In genomic region chr5:130023067-130023766, GRCm38 (mm10) we compare ENCODE assay signal across 8 mouse cellular contexts. TPM values are rescaled to one million over a fixed set of nuclear protein-coding genes. Genes with fewer than 3 reads are reported as not detected.
A peak's percentile ranks its signal among the peaks of the same experiment; 100 is the strongest.
DNase-seq lines count a peak whose midpoint lies in the region; ATAC-seq and TF ChIP-seq lines count a peak whose summit lies in the region.

No protein-coding gene starts in this region.

- intact Hi-C loops in gastrocnemius, postnatal 14 days (cut with DNase I; ENCODE audit: low total_unique reads): no loop called here
- intact Hi-C loops in left cerebral cortex, postnatal 25 days (cut with DNase I): loop anchor here (5.0 kb wide), 1 partner anchor 139 kb away; no protein-coding TSS in a partner anchor

- no peak for DNase-seq in liver, adult 2 months (ENCODE audit: extremely low read depth, low read depth, low spot score)
- DNase-seq in liver: no peak
- no peak for DNase-seq in gastrocnemius, postnatal 14 days
- no peak for DNase-seq in left cerebral cortex, postnatal 25 days (ENCODE audit: low spot score in 2 of 2)
- no peak for DNase-seq in layer of hippocampus, adult 8-10 months (ENCODE audit: low spot score in 2 of 2)

- TF ChIP-seq POLR2A in liver, adult 2 months (IDR thresholded peaks at IDR 0.05; ENCODE audit: extremely low read depth, insufficient read depth, low read length): no peak

- no peak for TF ChIP-seq CTCF in liver, adult 2 months (IDR thresholded peaks at IDR 0.05; ENCODE audit: low read depth, low read length)

- peak overlapping the region; percentile 90 for H3K4me3 ChIP-seq in liver, adult 2 months (ENCODE audit: insufficient read depth, low read depth, low read length)
- 0 out of 2 replicates have a peak overlapping the region, but pooled peaks have one; percentile 58 for H3K4me3 ChIP-seq in embryonic facial prominence, embryonic 12.5 days
- H3K4me3 ChIP-seq in intestine, embryonic 16.5 days (ENCODE audit: low read length): peak overlapping the region; percentile 63
- peak overlapping the region; percentile 50 for H3K4me3 ChIP-seq in neural tube, embryonic 14.5 days (ENCODE audit: low read depth, low read length)

- H3K4me2 ChIP-seq in embryonic facial prominence, embryonic 12.5 days (replicated peaks): peak overlapping the region; percentile 86
- peak overlapping the region; percentile 62 for H3K4me2 ChIP-seq in intestine, embryonic 16.5 days (ENCODE audit: low read depth, low read length)
- H3K4me2 ChIP-seq in neural tube, embryonic 14.5 days (ENCODE audit: low read depth, low read length): peak overlapping the region; percentile 73

- ATAC-seq in embryonic facial prominence, embryonic 12.5 days (ENCODE audit: insufficient number of reproducible peaks, insufficient read depth, low FRiP score, low TSS enrichment): no peak
- ATAC-seq in intestine, embryonic 16.5 days: no peak
- ATAC-seq in neural tube, embryonic 14.5 days (ENCODE audit: low read depth): no peak

- 18% methylated on average over 12 of the region's 12 CpGs for WGBS in liver, adult 2 months
- WGBS in embryonic facial prominence, embryonic 12.5 days: 40% methylated on average over 12 of the region's 12 CpGs
- 37% methylated on average over 12 of the region's 12 CpGs for WGBS in intestine, embryonic 16.5 days
- 43% methylated on average over 12 of the region's 12 CpGs for WGBS in neural tube, embryonic 14.5 days

- peaks cover 9% of the 10 kb centered on the region; the same call in 1 of the 2 replicates for H3K79me2 ChIP-seq in liver, adult 2 months (ENCODE audit: control insufficient read depth, insufficient read depth, low read length)

- no peaks in the 10 kb centered on the region for H3K27me3 ChIP-seq in liver, adult 2 months (ENCODE audit: control insufficient read depth, insufficient read depth, low read length)
- no peaks in the 10 kb centered on the region for H3K27me3 ChIP-seq in embryonic facial prominence, embryonic 12.5 days
- no peaks in the 10 kb centered on the region for H3K27me3 ChIP-seq in intestine, embryonic 16.5 days (replicated peaks; ENCODE audit: control insufficient read depth, insufficient read depth, low read length)
- H3K27me3 ChIP-seq in neural tube, embryonic 14.5 days (ENCODE audit: control insufficient read depth, insufficient read depth, low read length): no peaks in the 10 kb centered on the region

- H3K4me1 ChIP-seq in liver, adult 2 months (ENCODE audit: control insufficient read depth, insufficient read depth, low read length): peaks cover 16% of the 10 kb centered on the region
- H3K4me1 ChIP-seq in embryonic facial prominence, embryonic 12.5 days: peaks cover 7% of the 10 kb centered on the region; the same call in 1 of the 2 replicates
- H3K4me1 ChIP-seq in intestine, embryonic 16.5 days (ENCODE audit: control insufficient read depth, insufficient read depth, low read length): peaks cover 6% of the 10 kb centered on the region; the same call in 1 of the 2 replicates
- H3K4me1 ChIP-seq in neural tube, embryonic 14.5 days (ENCODE audit: control insufficient read depth, insufficient read depth, low read length): no peaks in the 10 kb centered on the region

- H3K36me3 ChIP-seq in liver, adult 2 months (ENCODE audit: control insufficient read depth, insufficient read depth, low read length): peaks cover 24% of the 10 kb centered on the region
- no peaks in the 10 kb centered on the region for H3K36me3 ChIP-seq in embryonic facial prominence, embryonic 12.5 days
- no peaks in the 10 kb centered on the region for H3K36me3 ChIP-seq in intestine, embryonic 16.5 days (ENCODE audit: control insufficient read depth, insufficient read depth, low read length)
- no peaks in the 10 kb centered on the region for H3K36me3 ChIP-seq in neural tube, embryonic 14.5 days (ENCODE audit: control insufficient read depth, insufficient read depth, low read length)

- peak overlapping the region; percentile 82 for H3K9ac ChIP-seq in liver, adult 2 months (ENCODE audit: low read depth, low read length)
- peak overlapping the region; percentile 60; the same call in 1 of the 2 replicates for H3K9ac ChIP-seq in embryonic facial prominence, embryonic 12.5 days
- peak overlapping the region; percentile 53 for H3K9ac ChIP-seq in intestine, embryonic 16.5 days (ENCODE audit: low read depth, low read length)
- H3K9ac ChIP-seq in neural tube, embryonic 14.5 days (replicated peaks; ENCODE audit: low read depth, low read length): 0 out of 2 replicates have a peak overlapping the region, but pooled peaks have one; percentile 34

- no peaks in the 10 kb centered on the region for H3K9me3 ChIP-seq in embryonic facial prominence, embryonic 12.5 days
- H3K9me3 ChIP-seq in intestine, embryonic 16.5 days (ENCODE audit: control insufficient read depth, low read length): no peaks in the 10 kb centered on the region
- no peaks in the 10 kb centered on the region for H3K9me3 ChIP-seq in neural tube, embryonic 14.5 days (ENCODE audit: control insufficient read depth, low read length)

- H3K27ac ChIP-seq in liver, adult 2 months (replicated peaks; ENCODE audit: insufficient read depth, low read depth, low read length): peak overlapping the region; percentile 94
- H3K27ac ChIP-seq in embryonic facial prominence, embryonic 12.5 days: no peak overlapping the region
- H3K27ac ChIP-seq in intestine, embryonic 16.5 days (ENCODE audit: low read length): no peak overlapping the region
- H3K27ac ChIP-seq in neural tube, embryonic 14.5 days (ENCODE audit: low read depth, low read length): no peak overlapping the region

RNA-seq across cellular contexts. Expression of gene Asl, which starts 5.8 kb away (rescaled TPM):
- 683 and 898 TPM in 2 replicates for total RNA-seq in liver, adult 2 months (2014; rRNA removed)
- polyA plus RNA-seq in liver, adult 2 months (2012; rRNA removed): 622 and 696 TPM in 2 replicates
- polyA plus RNA-seq in embryonic facial prominence, embryonic 12.5 days (2016; fragmentation: Nextera tagmentation; extraction: Ambion mirVana): 24.0 and 26.7 TPM in 2 replicates
- 74.1 and 89.4 TPM in 2 replicates for polyA plus RNA-seq in intestine, embryonic 16.5 days (2015; fragmentation: Nextera tagmentation; extraction: Ambion mirVana)
- polyA plus RNA-seq in neural tube, embryonic 14.5 days (2014; fragmentation: Nextera tagmentation; extraction: Ambion mirVana): 41.1 and 44.6 TPM in 2 replicates
- 10 to 100 TPM; 12.5 to 15.8 TPM for total RNA-seq in gastrocnemius, postnatal 14 days (2021)
- 10 to 100 TPM; 18.8 to 19.0 TPM for total RNA-seq in left cerebral cortex, postnatal 25 days (2021)
- 10 to 100 TPM; 18.9 to 38.2 (median 26.3) TPM for total RNA-seq in layer of hippocampus, adult 8-10 months (2022)

RNA-seq across cellular contexts. Expression of gene Crcp, which starts 5.9 kb away (rescaled TPM):
- 27.8 and 33.6 TPM in 2 replicates for total RNA-seq in liver, adult 2 months (2014; rRNA removed)
- polyA plus RNA-seq in liver, adult 2 months (2012; rRNA removed): 11.8 and 14.7 TPM in 2 replicates
- polyA plus RNA-seq in embryonic facial prominence, embryonic 12.5 days (2016; fragmentation: Nextera tagmentation; extraction: Ambion mirVana): 42.0 and 42.9 TPM in 2 replicates
- 37.2 and 38.7 TPM in 2 replicates for polyA plus RNA-seq in intestine, embryonic 16.5 days (2015; fragmentation: Nextera tagmentation; extraction: Ambion mirVana)
- 46.0 and 51.9 TPM in 2 replicates for polyA plus RNA-seq in neural tube, embryonic 14.5 days (2014; fragmentation: Nextera tagmentation; extraction: Ambion mirVana)
- total RNA-seq in gastrocnemius, postnatal 14 days (2021): 10 to 100 TPM; 11.1 to 12.6 TPM
- 10 to 100 TPM; 29.7 to 30.7 TPM for total RNA-seq in left cerebral cortex, postnatal 25 days (2021)
- 10 to 100 TPM; 31.8 to 38.2 (median 35.6) TPM for total RNA-seq in layer of hippocampus, adult 8-10 months (2022)

RNA-seq across cellular contexts. Expression of gene Gusb, which starts 20.4 kb away (rescaled TPM):
- 13.6 and 21.1 TPM in 2 replicates for total RNA-seq in liver, adult 2 months (2014; rRNA removed)
- 17.6 and 18.6 TPM in 2 replicates for polyA plus RNA-seq in liver, adult 2 months (2012; rRNA removed)
- 35.4 and 35.9 TPM in 2 replicates for polyA plus RNA-seq in embryonic facial prominence, embryonic 12.5 days (2016; fragmentation: Nextera tagmentation; extraction: Ambion mirVana)
- 110 and 131 TPM in 2 replicates for polyA plus RNA-seq in intestine, embryonic 16.5 days (2015; fragmentation: Nextera tagmentation; extraction: Ambion mirVana)
- 32.7 and 38.0 TPM in 2 replicates for polyA plus RNA-seq in neural tube, embryonic 14.5 days (2014; fragmentation: Nextera tagmentation; extraction: Ambion mirVana)
- total RNA-seq in gastrocnemius, postnatal 14 days (2021): 10 to 100 TPM; 10.6 to 13.4 TPM
- total RNA-seq in left cerebral cortex, postnatal 25 days (2021): 10 to 100 TPM; 11.4 to 11.5 TPM
- 10 to 100 TPM; 11.2 to 60.7 (median 28.9) TPM for total RNA-seq in layer of hippocampus, adult 8-10 months (2022)

RNA-seq across cellular contexts. Expression of gene Tpst1, which starts 49.9 kb away (rescaled TPM):
- 15.6 and 20.1 TPM in 2 replicates for total RNA-seq in liver, adult 2 months (2014; rRNA removed)
- polyA plus RNA-seq in liver, adult 2 months (2012; rRNA removed): 9.3 and 10.8 TPM in 2 replicates
- polyA plus RNA-seq in embryonic facial prominence, embryonic 12.5 days (2016; fragmentation: Nextera tagmentation; extraction: Ambion mirVana): 77.2 and 83.6 TPM in 2 replicates
- 46.4 and 51.7 TPM in 2 replicates for polyA plus RNA-seq in intestine, embryonic 16.5 days (2015; fragmentation: Nextera tagmentation; extraction: Ambion mirVana)
- polyA plus RNA-seq in neural tube, embryonic 14.5 days (2014; fragmentation: Nextera tagmentation; extraction: Ambion mirVana): 48.1 and 66.1 TPM in 2 replicates
- total RNA-seq in gastrocnemius, postnatal 14 days (2021): 10 to 100 TPM; 15.6 to 22.6 TPM
- total RNA-seq in left cerebral cortex, postnatal 25 days (2021): 10 to 100 TPM; 33.3 to 34.1 TPM
- total RNA-seq in layer of hippocampus, adult 8-10 months (2022): 10 to 100 TPM; 41.3 to 54.4 (median 48.8) TPM

Comparison
In these comparisons a context has a peak if more than half of its experiments do, and no peak if none do; other contexts are left out.
1. RNA of gene Asl, which starts 5.8 kb away (total RNA-seq): 683 to 898 TPM in liver, adult 2 months; 18.9 to 38.2 TPM in layer of hippocampus, adult 8-10 months, 18.8 to 19.0 TPM in left cerebral cortex, postnatal 25 days and 12.5 to 15.8 TPM in gastrocnemius, postnatal 14 days; every median in the first group is over 10 times any median in the second.
2. Peak in every context shown above with its lines, with median percentiles within 50 percentile points of each other: H3K4me3 ChIP-seq, H3K9ac ChIP-seq and H3K4me2 ChIP-seq.